ENCODE assay signal across 8 mouse cellular contexts in genomic region chr6:126163181-126163621, GRCm38 (mm10). TPM values are rescaled to one million over a fixed set of nuclear protein-coding genes. Genes with fewer than 3 reads are reported as not detected.
A peak's percentile ranks its signal among the peaks of the same experiment; 100 is the strongest.
DNase-seq lines count a peak whose midpoint lies in the region; ATAC-seq and TF ChIP-seq lines count a peak whose summit lies in the region.

No protein-coding gene starts in this region.

- TF ChIP-seq CTCF in small intestine, adult 2 months (IDR thresholded peaks at IDR 0.05; ENCODE audit: extremely low read depth, insufficient read length, insufficient replicate concordance, low read depth, low read length), result no peak

- peak; percentile 72 for ATAC-seq in forebrain, embryonic 11.5 days (replicated peaks; ENCODE audit: low FRiP score)

- peaks cover 21% of the 10 kb centered on the region; the same call in 1 of the 2 replicates for H3K4me1 ChIP-seq in forebrain, embryonic 11.5 days (replicated peaks; ENCODE audit: control insufficient read depth, insufficient read depth, low read length)
- no peaks in the 10 kb centered on the region for H3K4me1 ChIP-seq in small intestine, adult 2 months (ENCODE audit: control insufficient read depth, insufficient read depth, insufficient read length, low read length)

- intact Hi-C loops in heart, postnatal 14 days (cut with DNase I), result no loop called here

- TF ChIP-seq POLR2A in small intestine, adult 2 months (IDR thresholded peaks at IDR 0.05; ENCODE audit: low read depth, low read length), result 0 out of 2 replicates have a peak, but pooled peaks have one; percentile 15

- H3K27me3 ChIP-seq in forebrain, embryonic 11.5 days (ENCODE audit: control insufficient read depth, insufficient read depth, low read length), result peaks cover 53% of the 10 kb centered on the region
- peaks cover 6% of the 10 kb centered on the region; the same call in 1 of the 2 replicates for H3K27me3 ChIP-seq in small intestine, adult 2 months (ENCODE audit: control insufficient read depth, insufficient read depth, low read length)

- H3K4me3 ChIP-seq in forebrain, embryonic 11.5 days (ENCODE audit: low read depth, low read length), result peak overlapping the region; percentile 35
- H3K4me3 ChIP-seq in small intestine, adult 2 months (ENCODE audit: low read depth, low read length), result peak overlapping the region; percentile 66

- H3K9me3 ChIP-seq in forebrain, embryonic 11.5 days (ENCODE audit: control insufficient read depth, low read length), result no peaks in the 10 kb centered on the region

- peak; percentile 8 for DNase-seq in thymus, postnatal 4 days
- DNase-seq in thymus, postnatal 0 days (ENCODE audit: low spot score), result no peak
- peak; percentile 84 for DNase-seq in forebrain, embryonic 11.5 days (ENCODE audit: low spot score)
- DNase-seq in heart, postnatal 14 days, result peak; percentile 60 to 64
- peak; percentile 53 to 70 for DNase-seq in kidney, postnatal 36 days
- peak; percentile 39 for DNase-seq in lung, postnatal 10 days
- no peak for DNase-seq in urinary bladder, postnatal 4 days (ENCODE audit: low spot score in 2 of 2)

- H3K9ac ChIP-seq in forebrain, embryonic 11.5 days (ENCODE audit: low read length), result peak overlapping the region; percentile 5; the same call in 1 of the 2 replicates

- H3K27ac ChIP-seq in forebrain, embryonic 11.5 days (ENCODE audit: low read depth, low read length), result no peak overlapping the region
- peak overlapping the region; percentile 52 for H3K27ac ChIP-seq in small intestine, adult 2 months (ENCODE audit: insufficient read depth, low read depth, low read length)

- H3K4me2 ChIP-seq in forebrain, embryonic 11.5 days (ENCODE audit: low read depth, low read length, severe bottlenecking), result peak overlapping the region; percentile 72

- WGBS in forebrain, embryonic 11.5 days, result under 1% methylated on average over 25 of the region's 25 CpGs
- 2% methylated on average over 25 of the region's 25 CpGs for WGBS in small intestine, adult 2 months

- H3K36me3 ChIP-seq in forebrain, embryonic 11.5 days (ENCODE audit: control insufficient read depth, insufficient read depth, low read length), result no peaks in the 10 kb centered on the region
- no peaks in the 10 kb centered on the region for H3K36me3 ChIP-seq in small intestine, adult 2 months (ENCODE audit: control insufficient read depth, insufficient read depth, low read length)

RNA-seq across cellular contexts. Expression of gene Ntf3, which starts 3.5 kb away (rescaled TPM):
- 0.20 and 0.33 TPM in 2 replicates for polyA plus RNA-seq in thymus, postnatal 0 days (2015; fragmentation: Nextera tagmentation; extraction: Ambion mirVana)
- polyA plus RNA-seq in forebrain, embryonic 11.5 days (2014; fragmentation: Nextera tagmentation; extraction: Ambion mirVana), result 3.5 and 4.1 TPM in 2 replicates
- total RNA-seq in heart, postnatal 14 days (2021), result 1 to 10 TPM; 3.5 TPM
- 1.2 and 2.3 TPM in 2 replicates for polyA plus RNA-seq in small intestine, adult 2 months (2012; rRNA removed)

Comparison
In these comparisons a context has a peak if more than half of its experiments do, and no peak if none do; other contexts are left out.
1. DNase-seq: peak in thymus, postnatal 4 days (single experiment), forebrain, embryonic 11.5 days (single experiment), heart, postnatal 14 days (2 of 2), kidney, postnatal 36 days (2 of 2) and lung, postnatal 10 days (single experiment); none in thymus, postnatal 0 days (single experiment) and urinary bladder, postnatal 4 days (0 of 2).